Mouse (Mus musculus): ENCODE measurements around the gene Meis3. TPM values are rescaled to one million over a fixed set of nuclear protein-coding genes. Genes with fewer than 3 reads are reported as not detected.

Meis3 gene
- polyA plus RNA-seq, 1 experiment from 2014 or later = 166 TPM

- Histone ChIP-seq H3K4me1 (no peaks in the 10 kb centered on the region), H3K4me2 (no peak overlapping the region), H3K36me3 (replicated peaks) (peaks cover 21% of the 10 kb centered on the region; the same call in 1 of the 2 replicates), H3K9ac (no peak overlapping the region), H3K9me3 (no peaks in the 10 kb centered on the region), H3K27ac (no peak overlapping the region), H3K4me3 (no peak overlapping the region), H3K27me3 (replicated peaks) (no peaks in the 10 kb centered on the region)
- ATAC-seq (replicated peaks) = no peak
- 89% methylated on average over 15 of the region's 15 CpGs for WGBS
Measured at GRCm38 (mm10) chr7:16202756-16203504, 28.0 kb downstream of the Meis3 start.

GRCm38 (mm10) chr7:16203505-16203903, 28.6 kb downstream of the Meis3 start:
- H3K9ac ChIP-seq = no peak overlapping the region
- H3K27me3 ChIP-seq (replicated peaks) = no peaks in the 10 kb centered on the region
- ATAC-seq (replicated peaks) = no peak
- H3K36me3 ChIP-seq (replicated peaks) = peaks cover 21% of the 10 kb centered on the region; the same call in 1 of the 2 replicates
- no peak overlapping the region for H3K4me2 ChIP-seq
- H3K4me3 ChIP-seq = no peak overlapping the region
- WGBS = 92% methylated on average over 13 of the region's 13 CpGs
- no peaks in the 10 kb centered on the region for H3K9me3 ChIP-seq
- H3K27ac ChIP-seq = no peak overlapping the region
- H3K4me1 ChIP-seq = no peaks in the 10 kb centered on the region

GRCm38 (mm10) chr7:16204791-16205190, 29.9 kb downstream of the Meis3 start:
- Histone ChIP-seq H3K27me3 (replicated peaks) (no peaks in the 10 kb centered on the region), H3K9me3 (no peaks in the 10 kb centered on the region), H3K4me3 (no peak overlapping the region), H3K36me3 (replicated peaks) (peaks cover 27% of the 10 kb centered on the region; the same call in 1 of the 2 replicates), H3K27ac (no peak overlapping the region), H3K9ac (no peak overlapping the region), H3K4me1 (no peaks in the 10 kb centered on the region), H3K4me2 (no peak overlapping the region)
- WGBS = 82% methylated on average over 9 of the region's 9 CpGs
- no peak for ATAC-seq (replicated peaks)

GRCm38 (mm10) chr7:16207076-16207475, 32.2 kb downstream of the Meis3 start:
- no peak overlapping the region for H3K4me2 ChIP-seq
- no peaks in the 10 kb centered on the region for H3K4me1 ChIP-seq
- H3K27ac ChIP-seq = no peak overlapping the region
- no peaks in the 10 kb centered on the region for H3K9me3 ChIP-seq
- H3K9ac ChIP-seq = no peak overlapping the region
- ATAC-seq (replicated peaks) = no peak
- H3K36me3 ChIP-seq (replicated peaks) = 0 out of 2 replicates have a peak, but pooled peaks cover 35% of the 10 kb centered on the region
- no peaks in the 10 kb centered on the region for H3K27me3 ChIP-seq (replicated peaks)
- no peak overlapping the region for H3K4me3 ChIP-seq
- WGBS = 88% methylated on average over 7 of the region's 7 CpGs

GRCm38 (mm10) chr7:16207496-16207895, 32.6 kb downstream of the Meis3 start:
- H3K9me3 ChIP-seq = no peaks in the 10 kb centered on the region
- H3K4me3 ChIP-seq = no peak overlapping the region
- WGBS = 87% methylated on average over 10 of the region's 10 CpGs
- no peak overlapping the region for H3K27ac ChIP-seq
- 0 out of 2 replicates have a peak, but pooled peaks cover 33% of the 10 kb centered on the region for H3K36me3 ChIP-seq (replicated peaks)
- ATAC-seq (replicated peaks) = 0 out of 2 replicates have a peak, but pooled peaks have one; percentile 17
- no peaks in the 10 kb centered on the region for H3K4me1 ChIP-seq
- no peaks in the 10 kb centered on the region for H3K27me3 ChIP-seq (replicated peaks)
- no peak overlapping the region for H3K9ac ChIP-seq
- no peak overlapping the region for H3K4me2 ChIP-seq

GRCm38 (mm10) chr7:16208781-16209665, 34.1 kb downstream of the Meis3 start:
- Histone ChIP-seq H3K4me3 (no peak overlapping the region), H3K36me3 (replicated peaks) (peaks cover 29% of the 10 kb centered on the region; the same call in 1 of the 2 replicates), H3K9me3 (no peaks in the 10 kb centered on the region), H3K9ac (no peak overlapping the region), H3K4me1 (no peaks in the 10 kb centered on the region), H3K27me3 (replicated peaks) (no peaks in the 10 kb centered on the region), H3K4me2 (no peak overlapping the region), H3K27ac (no peak overlapping the region)
- ATAC-seq (replicated peaks) = no peak
- 91% methylated on average over 21 of the region's 21 CpGs for WGBS

- Histone ChIP-seq H3K4me1 (no peaks in the 10 kb centered on the region), H3K9ac (no peak overlapping the region), H3K4me3 (no peak overlapping the region), H3K9me3 (no peaks in the 10 kb centered on the region), H3K36me3 (replicated peaks) (peaks cover 41% of the 10 kb centered on the region), H3K4me2 (no peak overlapping the region), H3K27ac (no peak overlapping the region), H3K27me3 (replicated peaks) (no peaks in the 10 kb centered on the region)
- 81% methylated on average over 12 of the region's 12 CpGs for WGBS
- no peak for ATAC-seq (replicated peaks)
Measured at GRCm38 (mm10) chr7:16210862-16211365, 36.0 kb downstream of the Meis3 start.

GRCm38 (mm10) chr7:16213196-16213595, 38.3 kb downstream of the Meis3 start:
- Histone ChIP-seq H3K9ac (no peak overlapping the region), H3K4me1 (no peaks in the 10 kb centered on the region), H3K4me3 (no peak overlapping the region), H3K27me3 (replicated peaks) (no peaks in the 10 kb centered on the region), H3K9me3 (no peaks in the 10 kb centered on the region), H3K27ac (no peak overlapping the region), H3K4me2 (no peak overlapping the region), H3K36me3 (replicated peaks) (peaks cover 48% of the 10 kb centered on the region)
- 89% methylated on average over 6 of the region's 6 CpGs for WGBS
- no peak for ATAC-seq (replicated peaks)

GRCm38 (mm10) chr7:16213986-16214385, 39.1 kb downstream of the Meis3 start:
- Histone ChIP-seq H3K27me3 (replicated peaks) (no peaks in the 10 kb centered on the region), H3K27ac (no peak overlapping the region), H3K4me1 (no peaks in the 10 kb centered on the region), H3K9ac (no peak overlapping the region), H3K4me3 (no peak overlapping the region), H3K4me2 (no peak overlapping the region), H3K36me3 (replicated peaks) (peaks cover 43% of the 10 kb centered on the region), H3K9me3 (no peaks in the 10 kb centered on the region)
- ATAC-seq (replicated peaks) = no peak
- 90% methylated on average over 9 of the region's 9 CpGs for WGBS

GRCm38 (mm10) chr7:16221582-16222272, 46.8 kb downstream of the Meis3 start, which contains the start of gene Dhx34:
Gene Dhx34 (minus strand): TSS chr7:16222037.
- H3K4me2 ChIP-seq = peak within 1 kb of the TSS; percentile 69
- H3K27me3 ChIP-seq (replicated peaks) = no peaks in the 10 kb centered on the region
- peaks cover 11% of the 10 kb centered on the region for H3K4me1 ChIP-seq
- H3K4me3 ChIP-seq = peak within 1 kb of the TSS; percentile 56
- WGBS = 1% methylated on average over 34 of the region's 34 CpGs
- H3K9me3 ChIP-seq = no peaks in the 10 kb centered on the region
- peak; percentile 97 for ATAC-seq (replicated peaks)
- H3K36me3 ChIP-seq (replicated peaks) = peaks cover 4% of the 10 kb centered on the region; the same call in 1 of the 2 replicates
- peak within 1 kb of the TSS; percentile 58 for H3K9ac ChIP-seq
- H3K27ac ChIP-seq = peak within 1 kb of the TSS; percentile 78

- ATAC-seq (replicated peaks) = no peak
- Histone ChIP-seq H3K9me3 (no peaks in the 10 kb centered on the region), H3K4me3 (no peak overlapping the region), H3K4me1 (no peaks in the 10 kb centered on the region), H3K27me3 (replicated peaks) (no peaks in the 10 kb centered on the region), H3K27ac (no peak overlapping the region), H3K4me2 (no peak overlapping the region), H3K36me3 (replicated peaks) (no peaks in the 10 kb centered on the region), H3K9ac (no peak overlapping the region)
- 56% methylated on average over 5 of the region's 5 CpGs for WGBS
Measured at GRCm38 (mm10) chr7:16229869-16230268, 55.0 kb downstream of the Meis3 start.

All from midbrain, embryonic 15.5 days (tissue).